Mouse (Mus musculus) common myeloid progenitor, adult 5-6 weeks (primary cell): ENCODE measurements around the gene Myo18a. TPM values are rescaled to one million over a fixed set of nuclear protein-coding genes. Genes with fewer than 3 reads are reported as not detected.

Experiments
- ATAC-seq: replicated peaks from 2 replicates; pipeline ENCODE4 v1.8.0; 2016; ENCODE audit warnings: low read depth, mild to moderate bottlenecking, moderate TSS enrichment, inconsistent platforms; ENCODE audit not compliant: poor library complexity, severe bottlenecking
- total RNA-seq: library from RNA; stranded (forward); fragments of 200-1000, 187-1606 nt; gene quantifications from 2 replicates; pipeline ENCODE4 v1.2.3, GENCODE M21; 2017

Myo18a gene
- total RNA-seq, 1 experiment from 2014 or later: 140 TPM

DNA sequence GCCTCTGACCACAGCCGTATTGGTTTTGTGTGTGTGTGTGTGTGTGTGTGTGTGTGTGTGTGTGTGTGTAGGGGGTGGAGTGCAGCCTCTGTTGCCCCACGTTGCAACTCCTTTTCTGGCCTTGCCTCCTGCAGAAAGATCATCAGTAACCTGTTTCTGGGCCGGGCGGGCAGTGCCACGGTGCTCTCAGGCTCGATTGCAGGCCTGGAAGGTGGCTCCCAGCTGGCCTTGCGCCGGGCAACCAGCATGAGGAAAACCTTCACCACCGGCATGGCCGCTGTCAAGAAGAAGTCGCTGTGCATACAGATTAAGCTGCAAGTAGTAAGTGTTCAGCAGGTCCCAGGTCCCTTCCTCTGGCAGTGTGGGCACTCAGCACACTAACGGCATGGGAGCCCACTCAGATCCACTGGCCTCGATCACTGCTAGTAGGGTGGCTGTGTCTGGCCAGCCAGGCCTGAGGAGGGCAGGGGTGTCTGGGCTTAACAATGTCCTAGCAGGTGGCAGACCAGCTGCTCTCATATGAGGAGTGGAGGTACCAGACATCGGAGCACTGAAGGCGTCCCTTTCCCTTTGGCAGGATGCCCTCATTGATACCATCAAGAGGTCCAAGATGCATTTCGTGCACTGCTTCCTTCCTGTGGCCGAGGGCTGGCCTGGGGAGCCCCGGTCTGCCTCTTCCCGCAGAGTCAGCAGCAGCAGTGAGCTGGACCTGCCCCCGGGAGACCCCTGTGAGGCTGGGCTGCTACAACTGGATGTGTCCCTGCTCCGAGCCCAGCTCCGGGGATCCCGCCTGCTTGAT lies 66.2 kb downstream of the Myo18a start:
- ATAC-seq: no peak

DNA sequence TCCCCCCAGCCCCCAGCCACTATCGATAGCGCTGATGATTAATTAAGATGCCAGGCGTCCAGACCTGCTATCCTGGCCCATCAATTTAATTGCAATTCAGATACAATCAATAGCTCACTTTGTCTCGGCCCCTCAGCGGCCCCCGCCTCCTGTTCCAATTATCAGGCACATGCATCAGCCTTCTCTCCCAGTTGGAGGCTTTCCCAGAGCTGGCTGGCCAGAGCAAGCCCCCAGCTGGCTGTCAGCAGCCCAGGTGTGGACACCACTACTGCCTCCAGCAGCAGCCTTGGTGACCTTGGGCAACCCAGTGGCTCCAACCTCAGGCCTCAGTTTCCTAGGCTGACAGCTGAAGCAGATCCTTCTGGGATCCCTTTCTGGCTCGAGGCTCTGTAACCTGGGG lies 67.8 kb downstream of the Myo18a start:
- ATAC-seq: no peak

DNA sequence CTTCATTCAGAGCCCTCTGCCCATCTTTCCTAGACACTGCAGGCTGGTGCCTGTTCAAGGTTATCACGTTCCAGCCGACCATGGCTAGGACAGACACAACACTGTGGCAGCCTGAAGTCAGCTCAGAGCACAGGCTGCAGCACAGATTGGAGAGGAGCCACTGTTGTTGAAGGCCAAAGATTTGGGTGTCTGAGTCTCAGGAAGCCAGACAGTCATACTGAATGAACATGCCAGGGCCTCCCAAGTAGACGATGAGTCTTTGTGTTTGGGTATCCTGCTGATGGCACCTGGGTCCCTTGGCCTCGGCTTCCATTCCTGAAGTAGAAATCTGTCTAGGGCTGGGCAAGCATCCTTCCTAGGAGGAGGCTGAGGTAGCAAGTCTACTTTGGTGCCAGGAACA lies 69.5 kb downstream of the Myo18a start:
- ATAC-seq: no peak

DNA sequence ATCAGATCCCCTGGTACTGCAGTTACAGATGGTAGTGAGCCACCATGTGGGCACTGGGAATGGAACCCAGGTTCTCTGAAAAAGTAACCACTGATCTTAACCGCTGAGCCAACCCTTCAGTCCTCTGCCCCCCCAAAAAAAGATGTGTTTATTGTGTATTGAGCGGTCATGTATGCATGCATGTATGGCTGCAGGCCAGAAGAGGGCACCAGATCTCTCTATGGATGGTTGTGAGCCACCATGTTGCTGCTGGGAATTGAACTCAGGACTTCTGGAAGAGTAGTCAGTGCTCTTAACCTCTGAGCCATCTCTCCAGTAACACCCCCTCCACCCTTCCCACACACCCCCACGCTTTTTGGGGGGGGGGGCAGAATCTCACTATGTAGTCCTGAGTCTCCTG lies 72.1 kb downstream of the Myo18a start:
- no peak for ATAC-seq

DNA sequence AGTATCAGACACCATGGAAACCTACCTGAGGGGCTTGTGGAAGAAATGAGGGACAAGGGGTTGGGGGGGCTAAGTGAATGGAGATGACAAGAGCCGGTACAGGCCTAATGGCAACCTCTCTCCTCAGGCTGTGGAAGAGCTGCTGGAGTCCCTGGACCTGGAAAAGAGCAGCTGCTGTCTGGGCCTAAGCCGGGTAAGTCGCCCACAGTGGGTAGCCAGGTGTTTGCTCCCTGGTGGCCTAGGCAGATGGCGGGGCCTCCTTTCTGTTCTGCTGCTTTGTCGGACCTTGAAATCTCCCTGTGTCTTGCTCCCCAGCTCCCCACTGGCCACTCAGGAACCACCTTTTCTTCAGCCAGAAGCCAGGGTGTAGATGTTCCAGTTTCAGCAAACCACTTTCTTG lies 73.2 kb downstream of the Myo18a start:
- ATAC-seq: no peak

DNA sequence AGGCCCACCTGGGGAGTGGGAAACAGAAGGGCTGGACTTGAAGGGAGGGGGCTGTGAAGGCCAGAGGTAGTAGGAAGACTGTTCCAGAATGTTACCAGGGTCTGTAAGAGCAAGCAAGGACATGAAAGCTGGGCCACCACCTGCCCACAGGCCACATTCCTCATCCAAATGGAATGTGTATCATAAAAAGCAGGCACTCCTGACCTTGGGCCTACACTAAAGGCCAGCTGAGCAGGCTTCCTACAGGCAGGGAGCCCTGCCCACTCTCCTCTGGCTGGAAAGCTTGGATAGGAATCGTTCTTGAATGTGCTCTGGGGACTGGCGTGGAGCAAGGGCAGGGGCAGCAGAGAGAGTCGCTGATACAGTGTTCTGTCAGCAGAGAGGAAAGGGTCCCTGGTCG lies 73.7 kb downstream of the Myo18a start:
- no peak for ATAC-seq

DNA sequence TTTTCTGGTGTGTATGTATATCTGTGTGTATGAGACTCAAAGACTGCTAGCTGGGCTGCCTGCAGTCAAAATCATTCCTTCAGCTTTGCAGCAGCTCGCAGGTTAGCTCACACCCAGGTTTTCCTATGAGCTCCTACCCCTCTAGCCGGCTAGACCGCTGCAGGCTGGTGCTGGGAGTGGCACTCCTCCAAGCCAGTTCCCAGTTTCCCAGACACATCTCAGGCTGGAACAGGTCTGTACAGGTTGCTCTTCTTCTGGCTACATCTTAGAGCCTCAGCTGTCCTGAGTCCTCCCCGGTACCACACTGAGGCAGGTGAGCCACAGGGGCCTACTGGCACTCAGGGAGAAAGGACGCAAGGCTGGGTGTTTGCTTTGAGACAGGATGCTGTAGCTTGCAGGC lies 74.8 kb downstream of the Myo18a start:
- ATAC-seq: no peak

DNA sequence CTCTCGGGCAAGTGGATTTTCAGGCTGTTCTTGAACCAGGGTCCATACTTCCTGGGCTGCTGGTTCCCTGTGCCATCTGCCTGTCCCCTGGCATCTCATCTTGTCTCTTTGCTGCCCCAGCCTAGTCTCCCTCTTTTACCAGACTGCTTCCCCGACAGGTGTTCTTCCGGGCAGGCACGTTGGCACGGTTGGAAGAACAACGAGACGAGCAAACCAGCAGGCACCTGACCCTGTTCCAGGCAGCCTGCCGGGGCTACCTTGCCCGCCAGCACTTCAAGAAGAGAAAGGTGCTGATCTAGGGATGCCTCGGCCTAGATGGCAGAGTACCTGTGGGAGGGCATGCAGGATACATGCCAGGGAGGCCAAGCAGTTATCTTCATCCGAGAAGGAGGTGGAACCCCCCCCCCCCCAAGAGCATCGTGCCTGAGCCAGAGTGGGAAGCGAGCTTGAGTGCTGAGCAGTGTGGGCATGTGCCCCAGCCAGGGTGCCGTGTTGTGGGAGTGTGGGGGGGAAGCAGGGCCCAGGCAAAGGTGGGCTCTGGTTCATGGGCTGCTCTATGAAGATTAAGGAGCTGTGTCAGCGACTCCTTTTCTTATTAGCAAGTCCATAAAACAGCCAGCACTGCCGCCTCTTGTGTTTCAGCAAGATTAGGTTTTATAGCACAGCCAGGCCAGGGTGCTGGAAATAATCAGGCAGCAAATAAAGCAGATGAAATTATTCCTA lies 77.6 kb downstream of the Myo18a start:
- ATAC-seq: no peak

DNA sequence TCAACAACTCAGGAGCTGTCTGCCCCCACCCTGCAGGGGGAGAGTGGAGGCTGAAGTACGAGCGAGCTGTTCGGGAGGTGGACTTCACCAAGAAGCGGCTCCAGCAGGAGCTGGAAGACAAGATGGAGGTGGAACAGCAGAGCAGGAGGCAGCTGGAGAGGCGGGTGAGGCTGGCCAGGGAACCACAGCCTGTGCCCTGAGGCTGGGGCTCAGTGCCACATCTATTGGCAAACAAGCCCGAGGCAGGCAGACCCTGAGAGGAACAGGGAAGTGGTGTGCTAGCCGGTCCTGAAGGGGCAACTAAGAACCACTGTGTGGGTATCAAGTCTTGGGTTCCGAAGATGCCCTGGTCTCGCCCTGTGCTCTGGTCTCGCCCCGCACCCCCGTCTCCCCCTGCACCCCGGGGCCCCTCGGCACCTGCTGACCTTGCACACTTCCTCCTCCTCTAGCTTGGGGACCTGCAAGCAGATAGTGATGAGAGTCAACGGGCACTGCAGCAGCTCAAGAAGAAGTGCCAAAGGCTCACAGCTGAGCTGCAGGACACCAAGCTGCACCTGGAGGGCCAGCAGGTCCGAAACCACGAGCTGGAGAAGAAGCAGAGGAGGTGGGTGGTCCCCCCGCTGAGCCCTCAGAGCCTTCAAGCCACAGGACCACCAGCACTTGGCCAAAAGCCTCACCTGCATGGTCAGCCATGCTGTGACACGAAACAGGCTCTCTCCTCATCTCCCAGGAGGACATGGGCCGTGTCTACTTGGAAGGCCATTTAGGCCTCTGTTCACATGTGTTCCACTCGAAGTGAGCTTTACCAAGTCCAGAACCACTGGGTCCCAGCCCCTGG lies 80.2 kb downstream of the Myo18a start:
- no peak for ATAC-seq

DNA sequence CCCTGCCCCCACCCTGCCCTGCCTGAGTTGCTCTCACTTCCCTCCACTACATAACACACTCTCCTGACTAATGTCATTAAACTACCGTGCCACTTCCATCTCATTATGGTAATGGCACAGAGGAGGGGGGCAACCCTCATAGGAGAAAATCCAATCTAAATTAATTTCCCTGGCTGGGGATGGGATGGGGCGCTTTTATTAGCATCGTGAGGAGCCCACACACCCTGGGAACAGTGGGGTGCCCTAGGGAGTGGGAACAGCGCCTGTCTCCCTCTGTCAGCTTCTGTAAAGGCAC lies 80.8 kb downstream of the Myo18a start:
- no peak for ATAC-seq

DNA sequence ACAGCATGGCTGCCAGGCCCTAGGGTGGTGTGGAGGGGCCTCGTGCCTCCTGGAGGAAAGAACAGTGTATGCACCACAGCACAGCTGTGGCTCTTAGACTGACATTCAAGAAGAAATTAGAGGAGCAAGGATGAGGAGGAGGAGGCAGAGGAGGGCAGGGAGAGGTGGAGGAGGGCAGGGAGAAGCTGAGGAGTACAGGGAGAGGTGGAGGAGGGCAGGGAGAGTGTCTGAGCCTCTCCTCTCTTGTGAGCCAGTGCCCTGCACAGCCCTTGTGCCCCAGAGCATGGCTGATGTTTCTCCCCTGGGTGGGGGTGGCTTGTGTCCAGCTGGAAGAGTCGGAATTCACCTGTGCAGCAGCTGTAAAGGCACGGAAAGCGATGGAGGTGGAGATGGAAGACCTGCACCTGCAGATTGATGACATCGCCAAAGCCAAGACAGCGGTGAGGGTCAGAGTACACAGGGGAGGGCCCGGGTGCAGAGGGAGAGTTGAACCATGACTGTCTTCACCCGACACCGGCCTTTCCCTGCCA lies 84.6 kb downstream of the Myo18a start:
- ATAC-seq: no peak

DNA sequence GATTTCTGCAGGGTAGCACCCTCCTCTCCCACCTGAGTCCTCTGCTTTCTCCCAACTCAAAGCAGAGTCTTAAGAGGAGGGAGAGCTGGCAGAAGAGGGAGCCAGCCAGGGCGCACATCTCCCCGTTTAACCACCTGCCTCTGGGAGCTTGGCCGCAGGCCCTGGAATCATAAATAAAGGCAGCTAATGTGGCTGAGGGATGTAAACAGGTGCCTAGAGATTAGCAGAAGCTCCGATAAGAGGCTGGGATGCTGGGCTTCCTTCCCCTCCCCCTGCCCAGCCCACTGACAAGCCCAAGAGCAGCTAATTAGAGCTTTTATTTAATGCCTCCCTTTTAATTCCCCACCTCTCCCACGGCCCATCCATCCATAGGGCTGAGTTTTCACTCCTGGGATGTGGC lies 85.1 kb downstream of the Myo18a start:
- no peak for ATAC-seq

DNA sequence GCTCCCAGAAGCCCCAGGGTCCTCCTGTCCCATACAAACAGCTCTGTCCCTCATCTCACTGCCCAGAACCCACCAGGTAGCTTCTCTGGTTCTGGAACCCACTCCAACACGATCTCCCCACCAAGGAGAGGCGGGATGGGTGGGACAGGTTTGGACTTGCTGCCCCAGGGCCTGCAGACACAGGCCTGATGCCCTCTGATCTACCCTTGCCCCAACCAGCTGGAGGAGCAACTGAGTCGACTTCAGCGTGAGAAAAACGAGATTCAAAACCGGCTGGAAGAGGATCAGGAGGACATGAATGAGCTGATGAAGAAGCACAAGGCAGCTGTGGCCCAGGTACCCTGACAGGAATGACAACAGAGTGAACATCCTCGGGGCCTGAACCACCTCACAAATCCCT lies 86.1 kb downstream of the Myo18a start:
- ATAC-seq: no peak

DNA sequence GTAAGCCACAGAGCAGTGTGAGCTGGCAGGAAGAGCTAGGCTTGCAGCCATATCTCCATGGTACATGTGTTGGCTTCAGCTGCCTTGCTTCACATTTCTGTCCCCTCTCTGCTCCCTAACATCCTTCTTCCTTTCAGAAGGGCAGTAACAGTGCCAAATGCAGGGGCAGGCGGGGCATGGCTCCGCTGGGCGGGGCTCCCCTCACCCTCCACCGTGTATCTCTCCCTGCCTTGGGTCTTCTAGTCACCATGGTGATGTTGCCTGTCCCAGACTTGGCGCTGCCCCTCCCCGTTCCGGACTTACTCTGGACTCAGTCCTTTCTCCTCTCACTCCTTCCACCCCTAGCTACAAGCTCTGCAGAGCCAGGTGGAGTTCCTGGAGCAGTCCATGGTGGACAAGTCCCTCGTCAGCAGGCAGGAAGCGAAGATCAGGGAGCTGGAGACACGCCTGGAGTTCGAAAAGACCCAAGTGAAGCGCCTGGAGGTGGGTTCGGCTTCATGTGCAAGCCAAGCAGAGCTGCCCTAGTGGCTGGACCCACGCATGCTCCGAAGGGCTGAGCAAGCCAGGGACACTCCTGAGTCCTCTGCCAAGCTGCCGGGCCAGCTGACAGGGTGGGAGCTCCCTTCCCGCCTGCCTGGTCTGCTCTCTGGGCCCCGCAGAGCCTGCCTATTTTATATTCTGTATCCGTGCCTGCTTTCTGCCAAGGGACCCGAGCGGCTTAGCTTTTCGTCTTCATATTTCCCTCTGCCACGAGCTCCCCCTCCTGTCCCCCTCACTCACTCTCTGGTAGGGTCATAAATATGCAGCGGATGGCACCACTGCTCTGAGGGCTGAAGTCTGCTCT lies 87.6 kb downstream of the Myo18a start:
- ATAC-seq: no peak

DNA sequence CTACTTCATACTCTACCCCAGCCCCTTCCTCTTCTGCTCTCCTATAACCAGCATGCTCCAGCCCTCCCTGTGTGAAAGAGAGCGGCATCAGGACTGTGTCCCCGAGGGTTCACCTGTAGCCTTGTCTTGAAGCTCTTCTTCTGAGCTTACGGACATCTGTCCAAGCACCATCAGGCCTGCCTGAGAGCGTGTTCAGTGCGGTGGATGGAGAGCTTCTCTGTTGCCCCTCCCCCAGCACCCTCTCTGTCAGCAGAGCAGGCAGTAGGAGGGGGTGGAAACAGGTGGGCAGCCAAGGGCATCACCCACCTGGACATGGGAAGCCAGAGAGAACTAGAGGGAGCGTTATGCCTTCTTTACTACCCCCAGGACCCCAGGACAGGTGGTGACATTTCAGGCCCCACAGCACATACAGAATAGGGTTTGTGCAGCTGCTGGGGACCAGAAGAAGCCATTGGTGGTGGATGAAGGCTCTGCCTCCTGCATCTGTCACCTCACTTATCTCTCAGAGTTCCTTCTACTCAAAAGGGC lies 88.5 kb downstream of the Myo18a start:
- ATAC-seq: no peak

DNA sequence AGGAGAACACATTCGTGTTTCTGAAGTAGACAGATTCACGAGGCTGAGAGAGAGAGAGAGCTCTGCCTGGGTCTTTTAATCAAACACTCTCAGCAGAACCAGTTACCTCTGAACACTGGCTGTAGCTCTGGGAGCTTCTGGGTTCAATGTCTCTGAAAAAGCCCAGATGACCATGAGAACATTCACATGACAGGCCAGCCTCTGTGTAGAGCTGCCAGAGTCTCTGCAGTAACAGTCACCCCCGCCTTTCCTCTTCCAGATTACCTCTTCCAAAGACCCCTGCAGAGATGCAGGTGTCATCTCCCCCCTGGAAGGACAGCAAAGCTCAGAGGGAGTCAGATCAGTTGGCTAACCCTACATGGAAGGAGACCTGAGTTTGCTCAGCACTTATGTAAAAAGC lies 89.1 kb downstream of the Myo18a start:
- ATAC-seq: no peak

DNA sequence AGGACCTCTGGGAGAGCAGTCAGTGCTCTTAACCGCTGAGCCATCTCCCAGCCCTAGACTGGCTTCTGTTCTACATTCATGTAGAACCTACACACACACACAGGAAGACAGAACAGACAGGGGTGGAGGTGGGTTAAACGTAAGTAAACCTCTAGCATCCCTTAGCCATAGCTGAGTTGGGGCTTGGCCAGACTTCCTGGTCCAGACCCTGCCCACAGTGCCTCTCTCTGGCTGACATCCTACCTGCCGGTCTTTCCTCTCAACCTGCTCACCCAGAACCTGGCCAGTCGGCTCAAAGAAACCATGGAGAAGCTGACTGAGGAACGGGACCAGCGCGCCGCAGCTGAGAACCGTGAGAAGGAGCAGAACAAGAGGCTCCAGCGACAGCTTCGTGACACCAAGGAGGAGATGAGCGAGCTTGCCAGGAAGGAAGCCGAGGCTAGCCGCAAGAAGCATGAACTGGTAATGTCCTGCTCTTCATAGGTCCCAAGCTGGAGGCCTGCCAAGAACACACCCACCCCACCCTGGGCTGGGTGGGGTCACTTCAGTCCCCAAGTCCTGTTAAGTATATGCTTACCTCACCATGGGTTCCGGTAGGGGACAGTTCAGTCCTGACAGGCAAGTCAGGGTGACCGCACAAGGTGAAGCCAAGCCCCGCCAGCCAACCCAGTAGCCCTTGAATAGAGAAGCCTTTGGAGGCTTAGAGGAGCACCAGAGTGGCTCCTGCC lies 90.1 kb downstream of the Myo18a start:
- ATAC-seq: no peak

DNA sequence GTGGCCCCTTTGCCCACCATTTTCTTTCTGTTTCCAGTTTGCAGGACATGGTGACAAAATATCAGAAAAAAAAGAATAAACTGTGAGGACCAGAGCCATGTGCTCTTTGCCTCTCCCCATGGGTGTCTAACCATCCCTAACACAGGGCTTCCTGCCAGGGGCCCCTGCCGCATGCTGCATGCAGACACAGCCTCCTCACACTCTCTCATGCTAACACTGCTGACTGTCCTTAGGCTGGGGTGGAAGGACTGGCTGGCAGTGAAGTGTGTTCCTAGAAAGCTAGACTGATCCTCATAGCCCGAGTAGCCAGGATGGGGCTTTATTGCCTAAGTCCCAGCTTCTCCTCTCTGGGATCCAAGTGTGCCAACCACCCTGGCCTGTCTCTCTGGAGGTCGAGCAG lies 91.6 kb downstream of the Myo18a start:
- no peak for ATAC-seq

DNA sequence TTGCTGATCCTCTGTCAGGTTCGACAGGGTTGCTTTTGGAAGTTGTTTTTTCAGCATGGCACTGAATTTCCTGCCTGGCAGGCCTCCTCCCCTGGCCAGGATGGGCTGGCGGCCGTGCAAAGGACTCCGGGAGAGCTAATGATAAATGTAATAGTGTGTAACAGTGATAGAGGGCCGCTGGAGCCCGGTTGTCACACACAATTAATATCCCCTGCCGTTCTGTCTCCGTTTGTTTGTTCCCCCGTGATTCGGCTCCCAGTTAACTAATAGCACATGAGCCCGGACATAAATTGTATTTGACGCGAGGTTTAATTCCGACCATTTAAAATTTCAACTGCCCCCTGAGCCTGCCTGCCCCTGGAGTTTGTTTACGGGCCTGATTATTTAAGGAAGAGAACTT lies 92.3 kb downstream of the Myo18a start:
- ATAC-seq: no peak
